Mouse (Mus musculus): ENCODE data around the gene Lair1. TPM values are rescaled to one million over a fixed set of nuclear protein-coding genes. Genes with fewer than 3 reads are reported as not detected.

The Lair1 gene
- total and polyA plus RNA-seq, 2 experiments from 2014 or later: 2.4 to 6.5 TPM

DNA sequence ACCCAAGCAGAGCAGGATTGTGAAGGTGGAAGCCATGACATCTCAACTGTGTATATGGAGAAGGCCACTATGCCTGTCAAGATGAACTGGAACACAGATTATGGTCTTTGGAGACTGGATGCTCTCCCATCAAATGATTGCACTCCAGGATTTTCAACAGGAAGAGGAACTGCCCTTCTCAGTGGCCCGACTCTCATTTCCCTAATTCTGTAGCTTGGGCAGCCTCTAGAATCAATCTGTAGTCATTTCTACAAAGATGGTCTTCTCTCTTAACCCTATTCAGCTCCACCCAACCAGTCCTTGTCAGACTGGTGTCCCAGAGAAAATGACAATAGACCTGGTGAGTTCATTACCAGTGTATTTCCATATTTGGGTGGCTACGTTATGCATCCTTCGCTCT is 105.6 kb downstream of the Lair1 start:
- Histone ChIP-seq H3K4me1 (ENCODE audit: insufficient read depth, low read length) (no peaks in the 10 kb centered on the region), H3K9ac (replicated peaks; ENCODE audit: low read length, poor library complexity, severe bottlenecking) (no peak overlapping the region), H3K27me3 (ENCODE audit: insufficient read depth, low read length) (no peaks in the 10 kb centered on the region), H3K9me3 (ENCODE audit: low read length) (no peaks in the 10 kb centered on the region), H3K4me2 (ENCODE audit: low read depth, low read length, poor library complexity, severe bottlenecking) (no peak overlapping the region), H3K36me3 (ENCODE audit: insufficient read depth, low read length) (no peaks in the 10 kb centered on the region), H3K4me3 (ENCODE audit: low read depth, low read length) (no peak overlapping the region), H3K27ac (ENCODE audit: low read depth, low read length) (no peak overlapping the region)
- no peak for ATAC-seq (ENCODE audit: low FRiP score)
- DNase-seq (ENCODE audit: low spot score): no peak
- no peak for TF ChIP-seq CTCF (IDR thresholded peaks at IDR 0.05)
- 82% methylated on average over 3 of the region's 3 CpGs for WGBS

Other genes with a start within 250 kb of the Lair1 start
- not detected in 2 replicates for gene Gm15448, start 237.5 kb downstream of the Lair1 start, total RNA-seq (2014; rRNA removed)
- gene Gm15448, start 237.5 kb downstream of the Lair1 start, polyA plus RNA-seq (2015; fragmentation: Nextera tagmentation; extraction: Ambion mirVana): not detected in 2 replicates
- gene Pira2, start 218.2 kb downstream of the Lair1 start, total RNA-seq (2014; rRNA removed): not detected in 2 replicates
- gene Pira2, start 218.2 kb downstream of the Lair1 start, polyA plus RNA-seq (2015; fragmentation: Nextera tagmentation; extraction: Ambion mirVana): not detected in 2 replicates
- 0.09 TPM in 1 of 2 replicates, not detected in the other for gene Gm14548, start 165.1 kb downstream of the Lair1 start, total RNA-seq (2014; rRNA removed)
- not detected in 2 replicates for gene Gm14548, start 165.1 kb downstream of the Lair1 start, polyA plus RNA-seq (2015; fragmentation: Nextera tagmentation; extraction: Ambion mirVana)
- gene Lilra6, start 147.7 kb downstream of the Lair1 start, total RNA-seq (2014; rRNA removed): 0.61 TPM in 1 of 2 replicates, not detected in the other
- gene Lilra6, start 147.7 kb downstream of the Lair1 start, polyA plus RNA-seq (2015; fragmentation: Nextera tagmentation; extraction: Ambion mirVana): not detected in 2 replicates
- gene Ttyh1, start 56.2 kb upstream of the Lair1 start, total RNA-seq (2014; rRNA removed): 433 and 742 TPM in 2 replicates
- gene Ttyh1, start 56.2 kb upstream of the Lair1 start, polyA plus RNA-seq (2015; fragmentation: Nextera tagmentation; extraction: Ambion mirVana): 186 and 226 TPM in 2 replicates
- gene Leng8, start 73.8 kb upstream of the Lair1 start, total RNA-seq (2014; rRNA removed): 176 and 253 TPM in 2 replicates
- gene Leng8, start 73.8 kb upstream of the Lair1 start, polyA plus RNA-seq (2015; fragmentation: Nextera tagmentation; extraction: Ambion mirVana): 52.7 and 64.1 TPM in 2 replicates
- 3.3 and 4.9 TPM in 2 replicates for gene Leng9, start 87.2 kb upstream of the Lair1 start, total RNA-seq (2014; rRNA removed)
- 4.7 and 5.3 TPM in 2 replicates for gene Leng9, start 87.2 kb upstream of the Lair1 start, polyA plus RNA-seq (2015; fragmentation: Nextera tagmentation; extraction: Ambion mirVana)
- 6.6 and 9.7 TPM in 2 replicates for gene Cdc42ep5, start 101.7 kb upstream of the Lair1 start, total RNA-seq (2014; rRNA removed)
- 8.3 and 8.5 TPM in 2 replicates for gene Cdc42ep5, start 101.7 kb upstream of the Lair1 start, polyA plus RNA-seq (2015; fragmentation: Nextera tagmentation; extraction: Ambion mirVana)
- gene Lilra5, start 174.6 kb upstream of the Lair1 start, total RNA-seq (2014; rRNA removed): 0.09 TPM in 1 of 2 replicates, not detected in the other
- 0.12 TPM in 1 of 2 replicates, not detected in the other for gene Lilra5, start 174.6 kb upstream of the Lair1 start, polyA plus RNA-seq (2015; fragmentation: Nextera tagmentation; extraction: Ambion mirVana)

Data from midbrain, postnatal 0 days (tissue).